Mouse (Mus musculus): ENCODE measurements around the gene Defb13.
"Not testable (repeated sequence)": the region's sequence is repeated elsewhere in the genome, so short reads cannot be mapped to it uniquely, and the experiment has no call there.

- not testable (repeated sequence) for TF ChIP-seq EP300, CTCF (IDR thresholded peaks at IDR 0.05; ENCODE audit: low read depth)
Observed at GRCm38 (mm10) chr8:21938052-21938451, 8.5 kb upstream of the Defb13 start, which contains the start of gene Defb35.
